Comparison of ENCODE assay signal across 7 mouse cellular contexts in genomic region chr5:147187552-147188170, GRCm38 (mm10). TPM values are rescaled to one million over a fixed set of nuclear protein-coding genes. Genes with fewer than 3 reads are reported as not detected.
DNase-seq lines count a peak whose midpoint lies in the region; ATAC-seq and TF ChIP-seq lines count a peak whose summit lies in the region.

No protein-coding gene starts in this region.

- WGBS in lung, embryonic 15.5 days, result 2% methylated on average over 25 of the region's 25 CpGs
- 2% methylated on average over 25 of the region's 25 CpGs for WGBS in limb, embryonic 13.5 days
- WGBS in small intestine, adult 2 months, result 5% methylated on average over 25 of the region's 25 CpGs

- no peak for TF ChIP-seq CTCF in embryonic fibroblast, embryonic 13.5 days (IDR thresholded peaks at IDR 0.05; ENCODE audit: borderline replicate concordance, insufficient read depth, low read length)
- no peak for TF ChIP-seq CTCF in small intestine, adult 2 months (IDR thresholded peaks at IDR 0.05; ENCODE audit: extremely low read depth, insufficient read length, insufficient replicate concordance, low read depth, low read length)

- H3K4me3 ChIP-seq in lung, embryonic 15.5 days, result peak overlapping the region; percentile 16
- H3K4me3 ChIP-seq in embryonic fibroblast, embryonic 13.5 days (ENCODE audit: insufficient read depth, low read length), result peak overlapping the region; percentile 25; the same call in 1 of the 2 replicates
- H3K4me3 ChIP-seq in limb, embryonic 13.5 days, result peak overlapping the region; percentile 22; the same call in 1 of the 2 replicates
- peak overlapping the region; percentile 50 for H3K4me3 ChIP-seq in small intestine, adult 2 months (ENCODE audit: low read depth, low read length)

- TF ChIP-seq POLR2A in embryonic fibroblast, embryonic 13.5 days (IDR thresholded peaks at IDR 0.05; ENCODE audit: low read depth, low read length), result no peak
- TF ChIP-seq POLR2A in small intestine, adult 2 months (IDR thresholded peaks at IDR 0.05; ENCODE audit: low read depth, low read length), result no peak

- peaks cover 97% of the 10 kb centered on the region for H3K27me3 ChIP-seq in lung, embryonic 15.5 days
- peaks cover 99% of the 10 kb centered on the region for H3K27me3 ChIP-seq in limb, embryonic 13.5 days
- H3K27me3 ChIP-seq in small intestine, adult 2 months (ENCODE audit: control insufficient read depth, insufficient read depth, low read length), result peaks cover 62% of the 10 kb centered on the region

- H3K9me3 ChIP-seq in lung, embryonic 15.5 days, result no peaks in the 10 kb centered on the region
- peaks cover 6% of the 10 kb centered on the region; the same call in 1 of the 2 replicates for H3K9me3 ChIP-seq in limb, embryonic 13.5 days

- H3K27ac ChIP-seq in lung, embryonic 15.5 days, result no peak overlapping the region
- H3K27ac ChIP-seq in embryonic fibroblast, embryonic 13.5 days (ENCODE audit: insufficient read depth, low read length), result no peak overlapping the region
- no peak overlapping the region for H3K27ac ChIP-seq in limb, embryonic 13.5 days
- no peak overlapping the region for H3K27ac ChIP-seq in small intestine, adult 2 months (ENCODE audit: insufficient read depth, low read depth, low read length)

- ATAC-seq in lung, embryonic 15.5 days (ENCODE audit: borderline replicate concordance, extremely low read depth, low FRiP score, low TSS enrichment), result no peak
- ATAC-seq in limb, embryonic 13.5 days (ENCODE audit: low FRiP score, low read depth), result no peak

- peaks cover 21% of the 10 kb centered on the region for H3K4me1 ChIP-seq in lung, embryonic 15.5 days
- no peaks in the 10 kb centered on the region for H3K4me1 ChIP-seq in embryonic fibroblast, embryonic 13.5 days (ENCODE audit: control insufficient read depth, insufficient read depth, low read length)
- peaks cover 23% of the 10 kb centered on the region for H3K4me1 ChIP-seq in limb, embryonic 13.5 days
- H3K4me1 ChIP-seq in small intestine, adult 2 months (ENCODE audit: control insufficient read depth, insufficient read depth, insufficient read length, low read length), result peaks cover 19% of the 10 kb centered on the region

- H3K4me2 ChIP-seq in lung, embryonic 15.5 days, result peak overlapping the region; percentile 27
- H3K4me2 ChIP-seq in limb, embryonic 13.5 days (replicated peaks), result peak overlapping the region; percentile 60

- DNase-seq in lung, postnatal 10 days, result no peak
- no peak for DNase-seq in gastrocnemius, adult 8-10 months (ENCODE audit: low spot score in 2 of 2)
- no peak for DNase-seq in urinary bladder, postnatal 25 days (ENCODE audit: low spot score)

- no peak overlapping the region for H3K9ac ChIP-seq in lung, embryonic 15.5 days
- H3K9ac ChIP-seq in limb, embryonic 13.5 days, result no peak overlapping the region

- H3K36me3 ChIP-seq in lung, embryonic 15.5 days, result no peaks in the 10 kb centered on the region
- no peaks in the 10 kb centered on the region for H3K36me3 ChIP-seq in limb, embryonic 13.5 days
- H3K36me3 ChIP-seq in small intestine, adult 2 months (ENCODE audit: control insufficient read depth, insufficient read depth, low read length), result no peaks in the 10 kb centered on the region

RNA-seq across cellular contexts. Expression of gene Gsx1, which starts 0.8 kb away (rescaled TPM):
- polyA plus RNA-seq in lung, embryonic 15.5 days (2015; fragmentation: Nextera tagmentation; extraction: Ambion mirVana), result not detected in 2 replicates
- not detected in 2 replicates for polyA plus RNA-seq in embryonic fibroblast, embryonic 13.5 days (2011; ENCODE audit: insufficient read length, low read depth, missing spikeins)
- not detected in 2 replicates for polyA plus RNA-seq in limb, embryonic 13.5 days (2015; fragmentation: Nextera tagmentation; extraction: Ambion mirVana)
- polyA plus RNA-seq in small intestine, adult 2 months (2012; rRNA removed), result not detected in 2 replicates
- total RNA-seq in gastrocnemius, adult 8-10 months (2022), result not detected
